Mouse (Mus musculus) liver, adult 2 months (tissue): ENCODE results near the gene Otop2.

ENCODE experiments used
- CTCF ChIP-seq: fragments of 200-500 bp; IDR thresholded peaks from 2 replicates; pipeline ENCODE4 v1.5.1; 2011; ENCODE audit warnings: low read depth, low read length, control low read depth
- POLR2A ChIP-seq: fragments of 200-500 bp; IDR thresholded peaks from 2 replicates; pipeline ENCODE4 v1.6.1; 2011; ENCODE audit warnings: low read length, control low read depth; ENCODE audit not compliant: insufficient read depth; ENCODE audit errors: extremely low read depth

DNA sequence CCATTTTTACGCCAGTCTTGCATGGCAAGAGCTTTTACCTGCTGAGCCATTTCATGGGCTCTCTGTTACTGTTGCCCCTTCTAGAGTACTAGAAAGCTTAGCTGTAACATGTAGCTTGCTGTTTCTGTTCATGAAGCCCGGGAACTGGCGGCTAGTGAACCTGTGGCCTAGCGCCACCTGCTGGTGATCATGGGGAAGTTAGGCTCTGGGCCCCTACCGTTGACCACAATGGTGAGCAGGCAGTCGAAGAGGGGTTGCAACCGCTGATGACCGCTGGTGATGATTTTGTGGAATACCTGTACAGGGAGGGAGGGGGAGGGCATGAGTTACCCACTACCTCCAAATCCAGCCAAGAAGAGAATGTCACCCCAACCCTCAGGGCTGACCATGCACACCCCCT is 47.2 kb downstream of the Otop2 start:
- TF ChIP-seq CTCF (peak; percentile 99), POLR2A (no peak)
